Mouse (Mus musculus): ENCODE measurements around the gene Cldn10.

DNA sequence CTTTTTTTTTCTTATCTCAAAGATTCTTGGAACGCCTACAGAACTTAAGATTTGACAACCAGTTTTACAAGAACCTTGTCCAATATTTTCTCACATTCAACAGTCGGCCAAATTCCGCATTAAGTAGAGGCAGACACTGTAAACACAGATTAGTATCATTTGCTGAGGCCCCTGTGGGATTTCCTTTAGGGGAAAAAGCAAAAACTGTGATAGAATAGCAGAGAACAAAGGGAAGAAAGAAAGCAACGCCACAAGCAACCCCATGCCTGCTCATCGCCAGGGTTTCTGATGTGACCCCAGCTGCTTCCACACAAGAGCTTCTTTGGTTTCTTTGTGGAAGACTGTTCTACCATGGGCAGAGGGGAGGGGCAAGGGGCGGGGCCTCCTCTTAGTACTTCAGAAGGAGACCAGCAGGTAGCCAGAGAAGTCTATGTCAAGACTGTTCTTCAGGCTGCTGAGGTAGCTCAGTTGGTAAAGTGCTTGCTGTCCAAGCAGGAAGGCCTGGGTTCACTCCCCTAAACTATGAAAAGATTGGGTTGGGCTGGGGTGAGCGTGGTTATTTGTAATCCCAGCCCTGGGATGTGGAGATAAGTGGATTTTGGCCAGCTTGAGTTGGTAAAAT, 39.7 kb downstream of the Cldn10 start:
- TF ChIP-seq CTCF (IDR thresholded peaks at IDR 0.05; ENCODE audit: control insufficient read depth, insufficient read depth, low read length) (no peak), POLR2A (IDR thresholded peaks at IDR 0.05; ENCODE audit: borderline replicate concordance, control insufficient read depth, low read depth, low read length) (no peak)
